Mouse (Mus musculus): ENCODE data around the gene Syne2. TPM values are rescaled to one million over a fixed set of nuclear protein-coding genes. Genes with fewer than 3 reads are reported as not detected.
A peak's percentile ranks its signal among the peaks of the same experiment; 100 is the strongest.

Syne2 gene
- polyA plus RNA-seq, 1 experiment, result 28.9 TPM

DNA sequence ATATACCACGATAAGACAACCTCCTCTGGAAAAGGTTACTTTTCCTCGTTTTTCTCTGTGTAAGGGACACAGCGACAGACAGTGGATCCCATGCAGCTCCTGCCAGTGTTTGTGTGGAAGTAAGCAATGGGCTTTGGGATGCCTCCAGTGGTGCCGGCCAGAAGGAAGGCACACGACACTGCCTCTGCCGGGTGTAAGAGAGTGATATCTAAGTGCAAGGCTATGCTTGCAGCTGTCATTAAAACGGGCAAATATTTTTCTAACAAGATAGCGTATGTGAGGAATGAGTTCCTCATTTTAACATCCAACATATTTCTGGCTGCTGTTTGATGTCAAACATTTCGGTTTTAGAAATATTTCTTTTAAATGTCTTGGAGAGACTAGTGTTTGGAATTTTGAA is 27.1 kb downstream of the Syne2 start:
- Histone ChIP-seq H3K9me3 (replicated peaks; ENCODE audit: control insufficient read depth, insufficient read depth, low read length, poor library complexity, severe bottlenecking) (no peaks in the 10 kb centered on the region), H3K4me1 (ENCODE audit: control insufficient read depth, insufficient read depth, low read length) (peaks cover 8% of the 10 kb centered on the region), H3K36me3 (ENCODE audit: control insufficient read depth, insufficient read depth, low read length, poor library complexity, severe bottlenecking) (no peaks in the 10 kb centered on the region), H3K4me3 (ENCODE audit: low read depth, low read length) (no peak overlapping the region), H3K9ac (ENCODE audit: low read depth, poor library complexity, severe bottlenecking) (no peak overlapping the region), H3K27ac (ENCODE audit: insufficient read depth, low read length) (0 out of 2 replicates have a peak overlapping the region, but pooled peaks have one; percentile 66), H3K27me3 (ENCODE audit: control insufficient read depth, insufficient read depth, low read length, poor library complexity, severe bottlenecking) (no peaks in the 10 kb centered on the region)
- no peak for TF ChIP-seq POLR2A (IDR thresholded peaks at IDR 0.05; ENCODE audit: insufficient read depth, low read length)
- no peak for TF ChIP-seq EP300 (IDR thresholded peaks at IDR 0.05; ENCODE audit: insufficient read depth, low read depth, low read length)
- no peak for TF ChIP-seq CTCF (IDR thresholded peaks at IDR 0.05; ENCODE audit: low read depth, low read length)

DNA sequence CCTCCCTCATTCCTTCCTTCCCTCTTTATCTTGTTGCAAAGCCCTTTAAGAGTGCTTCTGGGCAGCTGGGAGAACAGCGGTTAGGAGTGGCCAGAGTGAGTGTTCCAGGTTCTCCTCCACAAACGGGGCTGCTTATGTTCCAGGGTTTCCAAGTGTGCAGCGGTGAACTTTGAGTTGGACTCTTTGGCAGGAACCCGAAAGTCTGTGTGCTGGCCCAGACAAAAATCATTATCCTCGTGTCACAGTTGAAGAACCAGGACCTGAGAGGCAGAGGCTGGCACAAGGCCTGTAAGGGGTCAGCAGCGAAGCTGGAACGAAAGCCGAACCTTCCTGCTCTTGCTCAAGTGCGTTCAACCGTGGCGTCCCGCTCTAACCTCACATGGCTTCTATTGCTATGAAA is 28.6 kb downstream of the Syne2 start:
- Histone ChIP-seq H3K36me3 (ENCODE audit: control insufficient read depth, insufficient read depth, low read length, poor library complexity, severe bottlenecking) (no peaks in the 10 kb centered on the region), H3K9ac (ENCODE audit: low read depth, poor library complexity, severe bottlenecking) (no peak overlapping the region), H3K4me3 (ENCODE audit: low read depth, low read length) (no peak overlapping the region), H3K27me3 (ENCODE audit: control insufficient read depth, insufficient read depth, low read length, poor library complexity, severe bottlenecking) (no peaks in the 10 kb centered on the region), H3K4me1 (ENCODE audit: control insufficient read depth, insufficient read depth, low read length) (peaks cover 6% of the 10 kb centered on the region), H3K27ac (ENCODE audit: insufficient read depth, low read length) (no peak overlapping the region), H3K9me3 (replicated peaks; ENCODE audit: control insufficient read depth, insufficient read depth, low read length, poor library complexity, severe bottlenecking) (no peaks in the 10 kb centered on the region)
- no peak for TF ChIP-seq EP300 (IDR thresholded peaks at IDR 0.05; ENCODE audit: insufficient read depth, low read depth, low read length)
- no peak for TF ChIP-seq POLR2A (IDR thresholded peaks at IDR 0.05; ENCODE audit: insufficient read depth, low read length)
- no peak for TF ChIP-seq CTCF (IDR thresholded peaks at IDR 0.05; ENCODE audit: low read depth, low read length)

DNA sequence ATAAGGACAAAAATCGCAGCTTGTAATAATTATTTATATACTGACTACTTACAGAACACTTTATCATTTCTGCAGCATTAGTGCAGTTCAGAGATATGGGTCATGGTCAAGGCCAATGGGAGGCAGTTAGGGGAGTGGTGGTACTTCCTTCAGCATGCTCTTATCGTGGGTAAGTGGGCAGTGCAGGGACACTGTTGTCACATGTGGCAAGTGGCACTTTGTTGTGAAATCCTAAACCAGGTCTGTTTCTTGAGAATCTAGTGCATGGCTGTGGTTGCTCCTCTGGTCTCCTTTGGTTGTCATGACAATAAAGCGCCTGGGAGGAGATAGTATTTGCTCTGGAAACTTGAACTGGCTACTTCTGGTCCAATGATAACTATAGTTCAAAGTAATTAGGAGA is 32.3 kb downstream of the Syne2 start:
- TF ChIP-seq CTCF (IDR thresholded peaks at IDR 0.05; ENCODE audit: low read depth, low read length) (no peak), POLR2A (IDR thresholded peaks at IDR 0.05; ENCODE audit: insufficient read depth, low read length) (no peak), EP300 (IDR thresholded peaks at IDR 0.05; ENCODE audit: insufficient read depth, low read depth, low read length) (no peak)

DNA sequence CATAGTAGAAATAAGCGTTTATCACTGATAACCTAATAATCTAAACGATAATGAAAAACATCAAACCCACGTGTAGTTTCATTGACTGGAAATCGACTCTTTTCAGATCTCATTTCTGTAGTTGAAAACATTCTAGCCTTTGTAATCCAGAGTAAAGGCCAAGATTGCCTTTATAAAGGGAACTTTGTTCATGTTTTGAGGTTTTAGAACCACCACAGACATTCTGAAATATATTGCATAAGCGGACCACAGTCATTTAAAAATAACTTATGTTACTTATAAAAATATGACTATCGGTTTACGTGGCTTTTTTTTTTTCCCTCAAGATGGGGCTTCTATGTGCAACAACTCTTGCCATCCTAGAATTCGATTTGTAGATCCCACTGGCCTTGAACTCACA is 33.5 kb downstream of the Syne2 start:
- Histone ChIP-seq H3K4me1 (ENCODE audit: control insufficient read depth, insufficient read depth, low read length) (no peaks in the 10 kb centered on the region), H3K9ac (ENCODE audit: low read depth, poor library complexity, severe bottlenecking) (no peak overlapping the region), H3K36me3 (ENCODE audit: control insufficient read depth, insufficient read depth, low read length, poor library complexity, severe bottlenecking) (no peaks in the 10 kb centered on the region), H3K9me3 (replicated peaks; ENCODE audit: control insufficient read depth, insufficient read depth, low read length, poor library complexity, severe bottlenecking) (no peaks in the 10 kb centered on the region), H3K27me3 (ENCODE audit: control insufficient read depth, insufficient read depth, low read length, poor library complexity, severe bottlenecking) (no peaks in the 10 kb centered on the region), H3K27ac (ENCODE audit: insufficient read depth, low read length) (no peak overlapping the region), H3K4me3 (ENCODE audit: low read depth, low read length) (no peak overlapping the region)
- no peak for TF ChIP-seq POLR2A (IDR thresholded peaks at IDR 0.05; ENCODE audit: insufficient read depth, low read length)
- no peak for TF ChIP-seq EP300 (IDR thresholded peaks at IDR 0.05; ENCODE audit: insufficient read depth, low read depth, low read length)
- TF ChIP-seq CTCF (IDR thresholded peaks at IDR 0.05; ENCODE audit: low read depth, low read length), result no peak

More for the DNA sequence above, 32.3 kb downstream of the Syne2 start:
- H3K4me1 ChIP-seq (ENCODE audit: control insufficient read depth, insufficient read depth, low read length), result peaks cover 2% of the 10 kb centered on the region
- H3K27ac ChIP-seq (ENCODE audit: insufficient read depth, low read length), result no peak overlapping the region
- H3K9me3 ChIP-seq (replicated peaks; ENCODE audit: control insufficient read depth, insufficient read depth, low read length, poor library complexity, severe bottlenecking), result no peaks in the 10 kb centered on the region
- H3K36me3 ChIP-seq (ENCODE audit: control insufficient read depth, insufficient read depth, low read length, poor library complexity, severe bottlenecking), result no peaks in the 10 kb centered on the region
- H3K9ac ChIP-seq (ENCODE audit: low read depth, poor library complexity, severe bottlenecking), result no peak overlapping the region
- H3K4me3 ChIP-seq (ENCODE audit: low read depth, low read length), result no peak overlapping the region
- no peaks in the 10 kb centered on the region for H3K27me3 ChIP-seq (ENCODE audit: control insufficient read depth, insufficient read depth, low read length, poor library complexity, severe bottlenecking)

DNA sequence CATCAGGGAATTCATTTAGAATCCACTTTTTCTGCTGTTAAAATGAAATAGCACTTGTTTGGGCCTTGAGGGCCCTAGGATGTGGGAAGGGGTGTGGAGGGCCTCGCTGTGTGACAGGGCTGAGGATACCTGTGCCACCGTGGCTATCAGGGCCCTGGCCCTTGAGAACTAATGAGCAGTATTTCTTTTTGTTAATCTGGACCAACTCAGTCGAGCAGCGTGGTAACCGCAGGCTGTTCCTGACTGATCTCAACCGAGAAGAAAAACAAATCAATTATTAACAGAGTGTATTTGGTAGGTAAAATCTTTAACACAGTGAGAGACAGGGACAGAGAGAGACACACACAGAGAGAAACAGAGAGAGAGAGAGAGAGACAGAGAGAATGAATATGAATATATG is 34.5 kb downstream of the Syne2 start:
- H3K9me3 ChIP-seq (replicated peaks; ENCODE audit: control insufficient read depth, insufficient read depth, low read length, poor library complexity, severe bottlenecking), result no peaks in the 10 kb centered on the region
- no peak overlapping the region for H3K9ac ChIP-seq (ENCODE audit: low read depth, poor library complexity, severe bottlenecking)
- no peaks in the 10 kb centered on the region for H3K36me3 ChIP-seq (ENCODE audit: control insufficient read depth, insufficient read depth, low read length, poor library complexity, severe bottlenecking)
- H3K4me3 ChIP-seq (ENCODE audit: low read depth, low read length), result no peak overlapping the region
- TF ChIP-seq POLR2A (IDR thresholded peaks at IDR 0.05; ENCODE audit: insufficient read depth, low read length), result no peak
- no peak for TF ChIP-seq CTCF (IDR thresholded peaks at IDR 0.05; ENCODE audit: low read depth, low read length)
- H3K27ac ChIP-seq (ENCODE audit: insufficient read depth, low read length), result no peak overlapping the region
- no peaks in the 10 kb centered on the region for H3K27me3 ChIP-seq (ENCODE audit: control insufficient read depth, insufficient read depth, low read length, poor library complexity, severe bottlenecking)
- no peaks in the 10 kb centered on the region for H3K4me1 ChIP-seq (ENCODE audit: control insufficient read depth, insufficient read depth, low read length)

DNA sequence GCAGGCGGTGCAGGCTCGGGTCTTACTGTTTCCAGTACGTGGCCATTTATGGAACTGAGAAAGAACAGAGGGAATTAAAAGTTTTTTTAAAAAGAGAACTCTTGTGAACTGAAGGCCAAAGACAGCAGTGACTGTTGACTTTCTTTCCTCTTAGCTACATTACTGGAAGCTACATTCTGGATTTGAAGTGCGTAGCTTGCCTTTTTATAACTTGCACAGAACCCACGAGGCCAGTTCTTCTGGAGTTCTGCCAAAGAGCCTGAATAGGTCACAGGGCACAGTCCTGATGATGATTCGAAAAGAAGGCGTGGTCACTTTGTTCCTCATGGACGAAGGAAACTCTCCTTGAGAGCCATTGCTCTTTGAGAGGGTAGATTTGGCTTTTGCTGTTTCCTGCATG is 35.6 kb downstream of the Syne2 start:
- TF ChIP-seq POLR2A (IDR thresholded peaks at IDR 0.05; ENCODE audit: insufficient read depth, low read length) (no peak), EP300 (IDR thresholded peaks at IDR 0.05; ENCODE audit: insufficient read depth, low read depth, low read length) (no peak), CTCF (IDR thresholded peaks at IDR 0.05; ENCODE audit: low read depth, low read length) (no peak)

More for the DNA sequence above, 35.6 kb downstream of the Syne2 start:
- no peak overlapping the region for H3K9ac ChIP-seq (ENCODE audit: low read depth, poor library complexity, severe bottlenecking)
- no peaks in the 10 kb centered on the region for H3K9me3 ChIP-seq (replicated peaks; ENCODE audit: control insufficient read depth, insufficient read depth, low read length, poor library complexity, severe bottlenecking)
- no peaks in the 10 kb centered on the region for H3K4me1 ChIP-seq (ENCODE audit: control insufficient read depth, insufficient read depth, low read length)
- no peak overlapping the region for H3K27ac ChIP-seq (ENCODE audit: insufficient read depth, low read length)
- H3K4me3 ChIP-seq (ENCODE audit: low read depth, low read length), result no peak overlapping the region
- H3K36me3 ChIP-seq (ENCODE audit: control insufficient read depth, insufficient read depth, low read length, poor library complexity, severe bottlenecking), result no peaks in the 10 kb centered on the region
- H3K27me3 ChIP-seq (ENCODE audit: control insufficient read depth, insufficient read depth, low read length, poor library complexity, severe bottlenecking), result no peaks in the 10 kb centered on the region

All from ES-Bruce4 (cell line).